In genomic region chr6:116966436-116966835, GRCm38 (mm10) we compare ENCODE assay signal across 8 mouse cellular contexts.
A peak's percentile ranks its signal among the peaks of the same experiment; 100 is the strongest.
DNase-seq lines count a peak whose midpoint lies in the region; TF ChIP-seq lines count a peak whose summit lies in the region.
"Had no signal": no experiment of that assay in that cellular context is flagged by ENCODE, and none has a peak within 500 bp of the region (broad histone marks: within the 10 kb centered on the region; RNA-seq: fewer than 3 reads in every experiment).

No protein-coding gene starts in this region.

- TF ChIP-seq RAD21 in CH12.LX (IDR thresholded peaks at IDR 0.05; ENCODE audit: low read depth, low read length), result peak; percentile 61

- in situ Hi-C loops in CH12.LX (cut with MboI; ENCODE audit: low pct_ligation_motif_present, low pct_unique_long_range_greater_than_20kb, low sequenced_read_pairs), result no loop called here

- no peak overlapping the region for H3K4me3 ChIP-seq in left cerebral cortex, adult 2 months
- no peak overlapping the region for H3K4me3 ChIP-seq in CH12.LX (replicated peaks in 1 of 3; ENCODE audit: low read depth in 2 of 3, low read length in 2 of 3, poor library complexity in 1 of 3)
- H3K4me3 ChIP-seq: forebrain, embryonic 13.5 days had no signal

- dilution Hi-C loops in CH12.LX (cut with MboI; ENCODE audit: extremely low pct_ligation_motif_present, extremely low pct_unique_long_range_greater_than_20kb, low sequenced_read_pairs), result no loop called here

- peak; percentile 64 for DNase-seq in heart, adult 11 months
- no peak for DNase-seq in heart, postnatal 14 days
- no peak for DNase-seq in left cerebral cortex, adult 2 months (ENCODE audit: extremely low spot score in 1 of 2, low spot score in 2 of 2)
- DNase-seq in left cerebral cortex, postnatal 14 days (ENCODE audit: low spot score in 2 of 2), result no peak
- DNase-seq in CH12.LX (ENCODE audit: extremely low read depth), result peak; percentile 6
- DNase-seq in NIH3T3 (ENCODE audit: low read depth), result peak; percentile 66
- DNase-seq in embryo, embryonic 10.5 days (ENCODE audit: low spot score), result no peak

- no peak overlapping the region for H3K27ac ChIP-seq in left cerebral cortex, adult 2 months
- no peak overlapping the region for H3K27ac ChIP-seq in CH12.LX (ENCODE audit: insufficient read depth, low read depth)
- H3K27ac ChIP-seq: forebrain, embryonic 13.5 days had no signal

- H3K9ac ChIP-seq in CH12.LX (ENCODE audit: insufficient read depth, low read depth), result no peak overlapping the region
- H3K9ac ChIP-seq: forebrain, embryonic 13.5 days had no signal

- H3K9me3 ChIP-seq in CH12.LX (replicated peaks; ENCODE audit: low read length), result no peaks in the 10 kb centered on the region
- H3K9me3 ChIP-seq: forebrain, embryonic 13.5 days had no signal

- intact Hi-C loops in heart, postnatal 14 days (cut with DNase I), result loop anchor here (5.0 to 10.0 kb wide), 3 partner anchors 198 to 861 kb away; partner anchors contain the start of gene Cxcl12
- intact Hi-C loops in left cerebral cortex, adult 2 months (cut with DNase I), result loop anchor here (2.0 to 5.0 kb wide), 2 partner anchors 200 to 861 kb away; no protein-coding TSS in a partner anchor
- intact Hi-C loops in left cerebral cortex, postnatal 14 days (cut with DNase I), result no loop called here

- TF ChIP-seq POLR2A in CH12.LX (IDR thresholded peaks at IDR 0.05; ENCODE audit: low read depth, low read length), result no peak

- no peaks in the 10 kb centered on the region for H3K79me2 ChIP-seq in CH12.LX (replicated peaks; ENCODE audit: control insufficient read depth, extremely low read depth, insufficient read depth, poor library complexity, severe bottlenecking)

- H3K4me2 ChIP-seq in CH12.LX (ENCODE audit: insufficient read depth, low read depth, poor library complexity, severe bottlenecking), result no peak overlapping the region
- H3K4me2 ChIP-seq: forebrain, embryonic 13.5 days had no signal

- peaks cover 3 to 4% of the 10 kb centered on the region in 2 experiments; a peak in 3 of 4 replicates for H3K4me1 ChIP-seq in CH12.LX (ENCODE audit: control insufficient read depth in 1 of 2, insufficient read depth in 2 of 2)
- H3K4me1 ChIP-seq: forebrain, embryonic 13.5 days had no signal

- TF ChIP-seq CTCF in left cerebral cortex, adult 2 months (IDR thresholded peaks at IDR 0.05), result peak; percentile 55
- peak; percentile 34 to 71; a peak in 2 of 4 replicates for TF ChIP-seq CTCF in CH12.LX (conservative IDR thresholded peaks at IDR 0.05 in 1 of 2, IDR thresholded peaks at IDR 0.05 in 1 of 2; ENCODE audit: low read depth in 2 of 2, low read length in 2 of 2)

- no peak for TF ChIP-seq EP300 in CH12.LX (IDR thresholded peaks at IDR 0.05; ENCODE audit: low read length)

- peaks cover 3% of the 10 kb centered on the region for H3K27me3 ChIP-seq in CH12.LX (replicated peaks)
- H3K27me3 ChIP-seq: forebrain, embryonic 13.5 days had no signal

- no peaks in the 10 kb centered on the region for H3K36me3 ChIP-seq in CH12.LX (replicated peaks in 1 of 2; ENCODE audit: control insufficient read depth in 1 of 2, insufficient read depth in 1 of 2, low read length in 1 of 2)

TF ChIP-seq in CH12.LX, 34 proteins besides CTCF, POLR2A, EP300 and RAD21:
- TF ChIP-seq SMC3 (IDR thresholded peaks at IDR 0.05; ENCODE audit: low read depth, low read length), result peak; percentile 35; the same call in 1 of the 2 replicates
- no peak for TF ChIP-seq PAX5 (IDR thresholded peaks at IDR 0.05; ENCODE audit: low read length)
- peak; percentile 96 for TF ChIP-seq ZNF384 (IDR thresholded peaks at IDR 0.05; ENCODE audit: low read depth, low read length)
- TF ChIP-seq GABPA (IDR thresholded peaks at IDR 0.05; ENCODE audit: insufficient replicate concordance, low read depth, low read length), result no peak

Comparison
In these comparisons a context has a peak if more than half of its experiments do, and no peak if none do; other contexts are left out.
1. DNase-seq: peak in heart, adult 11 months (single experiment), CH12.LX (single experiment) and NIH3T3 (single experiment); none in heart, postnatal 14 days (0 of 2), left cerebral cortex, adult 2 months (0 of 2), left cerebral cortex, postnatal 14 days (0 of 2) and embryo, embryonic 10.5 days (single experiment).